Mouse (Mus musculus) heart, embryonic 15.5 days (tissue): ENCODE results near the gene Ankrd6. TPM values are rescaled to one million over a fixed set of nuclear protein-coding genes. Genes with fewer than 3 reads are reported as not detected.
"Not testable (repeated sequence)": the region's sequence is repeated elsewhere in the genome, so short reads cannot be mapped to it uniquely, and the experiment has no call there.

Source experiments
- ATAC-seq: fragments of 200-750 bp; cut with Nextera tagmentation; replicated peaks from 2 replicates; pipeline ENCODE4 v1.8.0; 2017; ENCODE audit warnings: low read depth, moderate TSS enrichment; ENCODE audit not compliant: insufficient number of reproducible peaks, insufficient read depth, low FRiP score
- H3K27ac ChIP-seq: fragments of 300-500 bp; sonication (generic); 2 replicates; pipeline ENCODE4 v1.5.1; 2015; ENCODE audit warnings: mild to moderate bottlenecking, inconsistent platforms
- H3K27me3 ChIP-seq: fragments of 300-500 bp; sonication (generic); 2 replicates; pipeline ENCODE4 v1.6.1; 2015; ENCODE audit warnings: inconsistent platforms
- H3K36me3 ChIP-seq: fragments of 300-500 bp; sonication (generic); 2 replicates; pipeline ENCODE4 v1.6.1; 2015; ENCODE audit warnings: mild to moderate bottlenecking, inconsistent platforms
- H3K4me1 ChIP-seq: fragments of 300-500 bp; sonication (generic); replicated peaks from 2 replicates; pipeline ENCODE4 v1.6.1; 2015; ENCODE audit warnings: inconsistent platforms
- H3K4me2 ChIP-seq: fragments of 300-500 bp; sonication (generic); 2 replicates; pipeline ENCODE4 v1.6.1; 2015; ENCODE audit warnings: inconsistent platforms, mild to moderate bottlenecking, moderate library complexity
- H3K4me3 ChIP-seq: fragments of 300-500 bp; sonication (generic); 2 replicates; pipeline ENCODE4 v1.5.1; 2015; ENCODE audit warnings: mild to moderate bottlenecking, inconsistent platforms
- H3K9ac ChIP-seq: fragments of 300-500 bp; sonication (generic); 2 replicates; pipeline ENCODE4 v1.6.1; 2015; ENCODE audit warnings: mild to moderate bottlenecking, inconsistent platforms
- H3K9me3 ChIP-seq: fragments of 300-500 bp; sonication (generic); replicated peaks from 2 replicates; pipeline ENCODE4 v1.6.1; 2016; ENCODE audit warnings: inconsistent platforms
- WGBS: fragments of 180-500 bp; shearing (Covaris S2); methylation state at CpG from one replicate; pipeline ENCODE4 v1.1.7; 2015; ENCODE audit warnings: mixed read lengths; 5-methylcytosine and 5-hydroxymethylcytosine counted together
- polyA plus RNA-seq: library from polyadenylated mRNA; unstranded; fragments of >200 nt; fragmentation: Nextera tagmentation; extraction: Ambion mirVana; gene quantifications from 2 replicates; pipeline ENCODE4 v1.2.1, GENCODE M21; 2015

The Ankrd6 gene
- polyA plus RNA-seq, 1 experiment from 2014 or later: 4.1 TPM

GRCm38 (mm10) chr4:32983176-32984155 is 32.8 kb upstream of the Ankrd6 start:
- Histone ChIP-seq H3K4me3 (peak overlapping the region; percentile 69), H3K27me3 (no peaks in the 10 kb centered on the region), H3K9ac (peak overlapping the region; percentile 74), H3K4me1 (peaks cover 37% of the 10 kb centered on the region), H3K9me3 (no peaks in the 10 kb centered on the region), H3K4me2 (peak overlapping the region; percentile 94), H3K27ac (peak overlapping the region; percentile 82), H3K36me3 (no peaks in the 10 kb centered on the region)
- peak; percentile 74 for ATAC-seq
- under 1% methylated on average over 76 of the region's 94 CpGs for WGBS

GRCm38 (mm10) chr4:32982716-32983175 is 32.1 kb upstream of the Ankrd6 start, which contains the start of gene Rragd:
TSS of gene Rragd (plus strand) at chr4:32983037.
- peak within 1 kb of the TSS; percentile 69 for H3K4me3 ChIP-seq
- H3K36me3 ChIP-seq: no peaks in the 10 kb centered on the region
- ATAC-seq: peak; percentile 47
- H3K9me3 ChIP-seq: no peaks in the 10 kb centered on the region
- WGBS: 0% methylated on average over 18 of the region's 18 CpGs
- peak within 1 kb of the TSS; percentile 82 for H3K27ac ChIP-seq
- peaks cover 37% of the 10 kb centered on the region for H3K4me1 ChIP-seq
- H3K9ac ChIP-seq: peak within 1 kb of the TSS; percentile 74
- H3K4me2 ChIP-seq: peak within 1 kb of the TSS; percentile 94
- no peaks in the 10 kb centered on the region for H3K27me3 ChIP-seq

GRCm38 (mm10) chr4:32982041-32982715 is 31.5 kb upstream of the Ankrd6 start:
- Histone ChIP-seq H3K9me3 (no peaks in the 10 kb centered on the region), H3K36me3 (no peaks in the 10 kb centered on the region), H3K4me3 (peak overlapping the region; percentile 69), H3K9ac (no peak overlapping the region), H3K4me2 (peak overlapping the region; percentile 94), H3K27me3 (no peaks in the 10 kb centered on the region), H3K27ac (peak overlapping the region; percentile 82), H3K4me1 (peaks cover 37% of the 10 kb centered on the region)
- 0 out of 2 replicates have a peak, but pooled peaks have one; percentile 2 for ATAC-seq
- WGBS: 3% methylated on average over 15 of the region's 15 CpGs

- Histone ChIP-seq H3K9me3 (no peaks in the 10 kb centered on the region), H3K27ac (peak overlapping the region; percentile 48; the same call in 1 of the 2 replicates), H3K4me1 (peaks cover 34% of the 10 kb centered on the region), H3K9ac (no peak overlapping the region), H3K36me3 (no peaks in the 10 kb centered on the region), H3K27me3 (no peaks in the 10 kb centered on the region), H3K4me2 (peak overlapping the region; percentile 94), H3K4me3 (peak overlapping the region; percentile 69; the same call in 1 of the 2 replicates)
- WGBS: 6% methylated on average over 5 of the region's 5 CpGs
- no peak for ATAC-seq
These were observed 31.0 kb upstream of the Ankrd6 start for GRCm38 (mm10) chr4:32981617-32982016.

GRCm38 (mm10) chr4:32980061-32980460 is 29.4 kb upstream of the Ankrd6 start:
- Histone ChIP-seq H3K4me2 (no peak overlapping the region), H3K27me3 (no peaks in the 10 kb centered on the region), H3K9me3 (no peaks in the 10 kb centered on the region), H3K4me3 (no peak overlapping the region), H3K4me1 (peaks cover 22% of the 10 kb centered on the region), H3K9ac (no peak overlapping the region), H3K27ac (no peak overlapping the region), H3K36me3 (no peaks in the 10 kb centered on the region)
- 82% methylated on average over 3 of the region's 3 CpGs for WGBS
- ATAC-seq: no peak

GRCm38 (mm10) chr4:32977331-32977730 is 26.7 kb upstream of the Ankrd6 start:
- no peaks in the 10 kb centered on the region for H3K27me3 ChIP-seq
- no peak overlapping the region for H3K9ac ChIP-seq
- no peaks in the 10 kb centered on the region for H3K36me3 ChIP-seq
- no peak overlapping the region for H3K27ac ChIP-seq
- H3K4me2 ChIP-seq: no peak overlapping the region
- 0 out of 2 replicates have a peak, but pooled peaks cover 14% of the 10 kb centered on the region for H3K9me3 ChIP-seq
- no peak overlapping the region for H3K4me3 ChIP-seq
- H3K4me1 ChIP-seq: peaks cover 10% of the 10 kb centered on the region
- 82% methylated on average over 4 of the region's 4 CpGs for WGBS
- no peak for ATAC-seq

- 82% methylated on average over 19 of the region's 19 CpGs for WGBS
- not testable (repeated sequence) for H3K27me3 ChIP-seq, ATAC-seq, H3K9ac ChIP-seq, H3K4me1 ChIP-seq, H3K36me3 ChIP-seq, H3K4me2 ChIP-seq, H3K27ac ChIP-seq, H3K4me3 ChIP-seq, H3K9me3 ChIP-seq
These were observed 14.0 kb upstream of the Ankrd6 start for GRCm38 (mm10) chr4:32964619-32965018.

GRCm38 (mm10) chr4:32961394-32961793 is 10.8 kb upstream of the Ankrd6 start:
- Histone ChIP-seq H3K27me3 (no peaks in the 10 kb centered on the region), H3K27ac (no peak overlapping the region), H3K4me2 (no peak overlapping the region), H3K36me3 (no peaks in the 10 kb centered on the region), H3K9me3 (no peaks in the 10 kb centered on the region), H3K4me3 (no peak overlapping the region), H3K4me1 (no peaks in the 10 kb centered on the region), H3K9ac (no peak overlapping the region)
- ATAC-seq: no peak
- WGBS: 75% methylated on average over 3 of the region's 3 CpGs

GRCm38 (mm10) chr4:32956423-32956822 is 5.8 kb upstream of the Ankrd6 start:
- no peaks in the 10 kb centered on the region for H3K9me3 ChIP-seq
- 51% methylated on average over 2 of the region's 2 CpGs for WGBS
- no peak overlapping the region for H3K4me2 ChIP-seq

GRCm38 (mm10) chr4:32952681-32953080 is 2.0 kb upstream of the Ankrd6 start:
- no peaks in the 10 kb centered on the region for H3K9me3 ChIP-seq
- H3K4me3 ChIP-seq: 0 out of 2 replicates have a peak overlapping the region, but pooled peaks have one; percentile 78
- H3K4me1 ChIP-seq: peaks cover 24% of the 10 kb centered on the region
- WGBS: 17% methylated on average over 7 of the region's 7 CpGs
- peak overlapping the region; percentile 95; the same call in 1 of the 2 replicates for H3K4me2 ChIP-seq
- no peak for ATAC-seq
- no peak overlapping the region for H3K27ac ChIP-seq
- no peak overlapping the region for H3K9ac ChIP-seq
- no peaks in the 10 kb centered on the region for H3K36me3 ChIP-seq
- peaks cover 13% of the 10 kb centered on the region for H3K27me3 ChIP-seq

More at GRCm38 (mm10) chr4:32956423-32956822, 5.8 kb upstream of the Ankrd6 start:
- no peak for ATAC-seq
- Histone ChIP-seq H3K36me3 (no peaks in the 10 kb centered on the region), H3K4me3 (no peak overlapping the region), H3K4me1 (peaks cover 10% of the 10 kb centered on the region), H3K27me3 (peaks cover 12% of the 10 kb centered on the region), H3K27ac (no peak overlapping the region), H3K9ac (no peak overlapping the region)
